Mouse (Mus musculus): Measurements from ENCODE around the gene Vmn2r89.
"Not testable (repeated sequence)": the region's sequence is repeated elsewhere in the genome, so short reads cannot be mapped to it uniquely, and the experiment has no call there.

Gene Vmn2r89

DNA sequence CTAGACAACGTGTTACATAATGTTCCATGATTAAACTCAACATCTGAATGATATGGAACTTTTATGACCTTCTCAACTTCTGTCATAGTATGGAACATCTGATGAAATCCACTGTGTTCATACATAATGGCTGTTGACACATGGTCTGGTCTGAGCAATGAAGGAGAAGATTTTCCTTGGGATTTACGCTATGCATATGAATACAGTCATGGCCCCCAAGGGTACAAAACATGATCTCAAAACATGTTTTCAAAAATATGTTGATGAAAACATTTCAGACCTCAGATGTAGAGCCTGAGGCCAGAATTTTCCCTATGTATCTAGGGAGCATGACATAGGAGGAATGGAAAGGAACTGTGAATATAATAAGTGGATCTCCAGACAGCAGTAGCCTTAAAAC, at the start of gene Vmn2r89:
Gene Vmn2r89, plus strand, starts transcription at position 301 of the 400 bp plus-strand sequence.
- DNase-seq, result not testable (repeated sequence)

GRCm38 (mm10) chr14:51410520-51410919, 41.1 kb upstream of the Vmn2r89 start, which contains the start of gene Vmn2r88:
Gene Vmn2r88 (plus strand): TSS chr14:51410820.
- no peak for DNase-seq

DNA sequence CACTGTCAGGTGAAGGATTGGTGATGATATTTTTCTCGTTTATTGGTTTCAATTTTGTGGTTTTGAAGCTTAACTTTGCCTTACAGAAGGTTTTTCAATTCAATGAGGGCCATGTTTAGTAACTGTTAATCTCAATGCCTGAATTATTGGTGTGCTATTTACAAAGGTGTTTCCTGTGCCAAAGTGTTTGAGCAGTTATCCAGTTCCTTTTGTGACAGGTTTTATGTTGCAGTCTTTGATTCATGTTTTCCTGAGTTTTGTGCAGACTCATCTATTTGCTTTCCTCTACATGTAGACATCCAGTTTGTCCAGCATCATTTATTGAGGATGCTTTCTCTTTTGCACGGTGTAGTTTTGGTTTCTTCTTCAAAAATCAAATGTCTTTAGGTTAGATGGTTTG, 27.8 kb upstream of the Vmn2r89 start:
- no peak for DNase-seq

- DNase-seq, result not testable (repeated sequence)
Measured at GRCm38 (mm10) chr14:51430138-51430537, 21.5 kb upstream of the Vmn2r89 start.

- no peak for DNase-seq
Measured at GRCm38 (mm10) chr14:51434546-51434945, 17.1 kb upstream of the Vmn2r89 start.

DNA sequence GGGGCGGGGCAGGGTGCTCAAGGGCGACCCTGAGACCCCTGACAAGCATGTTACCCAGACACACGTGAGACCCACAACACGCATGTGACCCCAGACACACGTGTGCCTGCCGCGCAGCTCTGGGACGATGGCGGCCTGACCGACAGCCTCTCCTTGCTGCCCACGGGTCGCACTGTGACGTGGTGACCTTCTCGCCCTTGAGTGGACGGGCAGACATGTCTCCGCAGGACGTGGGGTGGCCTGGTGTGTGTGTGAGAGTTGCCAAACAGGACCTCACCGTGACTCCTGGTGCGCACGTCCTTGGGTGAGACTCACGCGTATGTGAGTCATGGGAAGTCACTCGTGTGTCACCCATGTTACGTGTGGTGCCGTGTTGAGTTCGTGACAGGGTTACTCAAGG, 16.6 kb upstream of the Vmn2r89 start:
- DNase-seq, result no peak

GRCm38 (mm10) chr14:51438955-51439354, 12.7 kb upstream of the Vmn2r89 start:
- no peak for DNase-seq

- not testable (repeated sequence) for DNase-seq
Measured at GRCm38 (mm10) chr14:51480278-51480677, 28.6 kb downstream of the Vmn2r89 start.

DNA sequence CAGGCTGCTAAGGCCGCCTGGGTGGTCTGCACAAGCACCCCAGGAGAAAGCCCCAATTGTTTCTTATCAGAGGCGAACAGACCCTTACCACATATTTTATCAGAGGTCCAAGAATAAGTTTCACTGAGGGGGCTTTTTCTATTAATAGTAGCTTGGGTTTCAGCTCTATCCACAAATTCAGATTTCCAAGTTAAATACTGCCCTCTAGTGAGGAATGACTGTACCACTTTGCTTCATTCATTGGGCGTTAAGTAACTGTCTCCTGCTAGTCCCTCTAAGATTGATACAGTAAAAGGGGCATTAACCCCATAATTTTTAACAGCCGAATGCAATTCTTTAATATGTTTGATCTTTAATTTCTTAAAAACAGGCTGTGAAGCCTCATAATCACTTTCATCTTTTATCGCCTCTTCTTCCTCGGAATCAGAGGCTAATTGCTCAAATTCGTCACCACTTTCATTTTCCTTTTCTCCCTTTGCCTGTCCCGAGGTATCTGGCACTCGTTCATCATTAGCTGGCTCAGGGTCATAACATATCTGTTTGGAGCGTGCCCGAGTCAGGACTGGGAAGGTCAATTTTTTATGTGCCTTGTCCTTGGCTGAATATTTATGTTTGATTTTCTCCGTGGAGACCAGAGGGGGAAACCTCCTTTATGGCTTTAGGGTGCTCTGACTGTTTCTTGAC, 29.8 kb downstream of the Vmn2r89 start:
- not testable (repeated sequence) for DNase-seq

- no peak for DNase-seq
Measured at GRCm38 (mm10) chr14:51482051-51482715, 30.5 kb downstream of the Vmn2r89 start.

GRCm38 (mm10) chr14:51482971-51483381, 31.3 kb downstream of the Vmn2r89 start:
- not testable (repeated sequence) for DNase-seq

DNA sequence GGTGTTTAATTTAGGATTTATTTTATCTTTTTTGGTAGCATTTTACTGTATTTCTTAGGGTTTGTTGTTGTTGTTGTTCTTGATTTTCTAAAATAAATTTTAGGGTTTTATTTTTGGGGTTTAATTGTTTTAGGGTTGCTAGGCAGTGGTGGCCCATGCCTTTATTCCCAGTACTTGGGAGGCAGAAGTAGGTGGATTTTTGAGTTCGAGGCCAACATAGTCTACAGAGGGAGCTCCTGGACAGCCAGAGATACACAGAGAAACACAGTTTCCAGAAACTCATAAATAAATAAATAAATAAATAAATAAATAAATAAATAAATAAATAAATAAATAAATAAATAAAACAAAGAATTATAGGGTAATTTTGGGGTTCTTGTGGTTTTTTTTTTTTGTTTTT, 32.0 kb downstream of the Vmn2r89 start:
- DNase-seq, result no peak

DNA sequence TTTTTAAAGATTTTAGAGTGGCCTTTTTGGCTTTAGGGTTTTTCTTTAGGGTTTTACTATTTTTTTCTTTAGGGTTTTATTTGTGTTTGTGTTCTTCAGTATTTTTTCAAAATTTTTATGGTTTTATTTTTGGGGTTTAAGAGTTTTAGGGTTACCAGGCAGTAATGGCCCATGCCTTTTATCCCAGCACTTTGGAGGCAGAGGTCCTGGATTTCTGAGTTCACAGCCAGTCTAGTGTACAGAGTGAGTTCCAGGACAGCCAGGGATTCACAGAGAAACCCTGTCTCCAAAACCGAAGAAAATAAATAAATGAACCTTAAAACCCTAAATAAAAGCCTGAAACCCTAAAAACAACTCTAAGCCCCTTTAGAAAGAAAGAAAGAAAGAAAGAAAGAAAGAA, 34.5 kb downstream of the Vmn2r89 start:
- no peak for DNase-seq

GRCm38 (mm10) chr14:51495781-51496180, 44.1 kb downstream of the Vmn2r89 start:
- no peak for DNase-seq

GRCm38 (mm10) chr14:51496955-51497354, 45.3 kb downstream of the Vmn2r89 start:
- DNase-seq, result no peak

DNA sequence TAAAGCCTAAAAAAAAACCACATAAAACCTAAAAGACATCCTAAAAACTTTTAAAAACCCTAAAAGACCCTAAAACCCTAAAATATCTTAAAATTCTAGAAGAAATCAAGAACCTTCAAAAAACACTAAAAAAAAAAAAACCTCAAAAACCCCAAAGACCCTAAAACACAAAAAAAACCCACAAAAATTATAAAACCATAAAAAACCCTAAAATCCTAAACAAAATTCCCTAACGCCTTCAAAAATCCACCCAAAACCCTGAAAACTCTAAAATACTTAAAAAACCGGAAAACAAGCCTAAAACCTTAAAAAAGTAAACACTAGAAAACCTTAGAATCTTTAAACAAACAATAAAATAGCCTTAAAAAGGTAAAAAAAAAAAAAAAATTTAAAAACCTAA, 46.3 kb downstream of the Vmn2r89 start:
- DNase-seq, result no peak

DNA sequence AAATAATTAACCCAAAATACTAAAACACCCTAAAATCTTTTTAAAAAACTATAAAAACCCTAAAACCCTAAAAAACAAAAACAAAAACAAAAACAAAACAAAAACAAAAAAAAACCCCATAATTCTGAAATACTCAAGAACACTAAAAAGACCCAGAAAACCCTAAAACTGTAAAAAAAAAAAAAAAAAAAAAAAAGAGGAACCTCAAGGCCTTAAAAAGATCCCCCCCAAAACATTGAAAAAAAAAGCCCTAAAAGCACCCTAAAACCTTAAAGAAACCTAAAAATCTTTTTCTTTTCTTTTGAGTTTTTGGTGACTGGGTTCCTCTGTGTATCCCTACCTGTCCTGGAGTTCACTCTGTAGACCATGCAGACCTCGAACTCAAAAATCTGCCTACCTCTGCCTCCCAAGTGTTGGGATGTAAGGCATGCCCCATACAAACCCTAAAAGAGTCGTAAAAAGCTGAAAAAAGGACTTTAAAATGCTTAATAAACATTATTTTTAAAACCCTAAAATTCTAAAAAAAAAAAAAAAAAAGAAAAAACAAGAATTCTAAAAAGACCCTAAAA, 48.1 kb downstream of the Vmn2r89 start:
- DNase-seq, result no peak

GRCm38 (mm10) chr14:51500461-51500860, 48.8 kb downstream of the Vmn2r89 start:
- no peak for DNase-seq

- no peak for DNase-seq
Measured at GRCm38 (mm10) chr14:51507416-51507815, 55.8 kb downstream of the Vmn2r89 start.

Measured in lung, adult 18-20 months (tissue).